Mouse (Mus musculus): ENCODE data around the gene Ighmbp2.

DNA sequence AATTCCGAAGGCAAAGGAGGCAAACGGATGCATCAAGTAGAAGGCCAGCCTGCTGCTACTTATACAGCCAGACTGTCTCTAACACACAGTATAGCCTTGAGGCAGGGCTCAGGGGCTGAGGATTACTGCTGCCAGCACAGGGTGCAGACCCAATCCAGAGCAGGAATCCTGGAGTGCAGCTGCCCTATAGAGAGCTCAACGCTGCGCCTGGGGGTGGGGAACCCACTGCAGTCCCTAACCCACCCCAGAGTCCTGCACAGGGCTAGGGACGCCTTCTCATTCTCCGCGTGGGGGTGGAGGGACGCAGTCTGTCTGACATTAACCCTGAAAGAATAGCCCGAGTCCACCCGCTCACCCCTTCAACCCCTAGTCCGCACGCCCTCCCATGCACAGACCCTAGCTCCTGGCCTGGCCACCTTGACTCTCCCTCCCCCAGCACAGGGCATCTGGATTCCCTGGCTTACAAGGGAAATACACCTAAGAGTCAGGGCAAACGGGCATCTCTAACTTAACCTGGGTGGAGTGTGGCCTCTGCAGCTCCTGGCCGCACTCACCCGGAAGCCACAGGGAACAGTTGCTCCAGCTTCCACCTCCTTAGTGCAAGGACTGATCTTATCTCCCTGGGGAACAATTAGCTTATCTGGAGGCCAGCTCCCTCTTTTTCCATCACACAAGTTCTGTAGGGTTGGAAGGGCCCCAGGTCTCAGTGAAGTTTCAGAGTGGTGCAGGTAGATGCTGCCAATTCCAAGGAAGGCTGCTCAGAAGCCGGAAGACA is 24.5 kb upstream of the Ighmbp2 start:
- TF ChIP-seq CTCF (IDR thresholded peaks at IDR 0.05; ENCODE audit: control insufficient read depth, insufficient read depth, insufficient read length) (no peak), MYOD1 (IDR thresholded peaks at IDR 0.05; ENCODE audit: control insufficient read depth, insufficient read length, low read depth) (no peak), MYOG (IDR thresholded peaks at IDR 0.05; ENCODE audit: control insufficient read depth, extremely low read depth, insufficient read length) (no peak)

All from C2C12 (cell line).